Mouse (Mus musculus): Measurements from ENCODE around the gene Tspan18.

Tspan18 gene

DNA sequence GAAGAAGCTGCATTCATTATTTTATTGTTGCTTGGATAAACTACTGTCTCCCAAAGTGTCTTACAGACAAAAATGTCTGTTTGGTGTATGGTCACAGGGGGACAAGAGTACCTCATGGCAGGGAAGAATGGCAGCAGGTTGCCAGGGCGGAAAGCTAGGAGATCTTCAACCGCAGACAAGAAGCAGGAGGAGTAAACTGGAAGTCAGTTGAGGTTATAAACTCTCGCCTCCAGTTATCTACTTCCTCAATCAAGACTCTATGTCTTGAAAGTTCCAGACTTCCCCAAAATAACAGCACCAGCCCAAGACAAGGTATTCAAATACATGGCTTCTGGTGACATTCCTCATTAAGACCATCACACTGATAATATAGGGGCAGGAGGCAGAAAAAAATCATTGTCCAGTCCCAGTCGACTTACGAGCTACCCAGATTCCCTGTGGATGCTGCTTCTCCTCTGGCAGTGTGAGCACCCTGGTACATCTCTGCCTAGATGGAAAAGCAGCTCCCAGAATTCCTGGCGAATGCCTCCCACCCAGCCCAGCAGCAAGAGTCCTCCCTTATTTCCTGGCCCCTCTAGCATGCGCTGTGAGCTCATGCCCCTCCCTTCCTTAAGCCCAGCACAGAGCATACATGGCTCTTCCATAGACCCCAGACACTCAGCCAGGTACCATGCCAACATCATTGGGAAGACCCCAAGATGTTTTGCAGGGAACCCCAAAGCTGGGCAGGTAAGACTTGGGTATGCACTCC is 172.2 kb downstream of the Tspan18 start:
- no peak for DNase-seq (ENCODE audit: low read depth)

DNA sequence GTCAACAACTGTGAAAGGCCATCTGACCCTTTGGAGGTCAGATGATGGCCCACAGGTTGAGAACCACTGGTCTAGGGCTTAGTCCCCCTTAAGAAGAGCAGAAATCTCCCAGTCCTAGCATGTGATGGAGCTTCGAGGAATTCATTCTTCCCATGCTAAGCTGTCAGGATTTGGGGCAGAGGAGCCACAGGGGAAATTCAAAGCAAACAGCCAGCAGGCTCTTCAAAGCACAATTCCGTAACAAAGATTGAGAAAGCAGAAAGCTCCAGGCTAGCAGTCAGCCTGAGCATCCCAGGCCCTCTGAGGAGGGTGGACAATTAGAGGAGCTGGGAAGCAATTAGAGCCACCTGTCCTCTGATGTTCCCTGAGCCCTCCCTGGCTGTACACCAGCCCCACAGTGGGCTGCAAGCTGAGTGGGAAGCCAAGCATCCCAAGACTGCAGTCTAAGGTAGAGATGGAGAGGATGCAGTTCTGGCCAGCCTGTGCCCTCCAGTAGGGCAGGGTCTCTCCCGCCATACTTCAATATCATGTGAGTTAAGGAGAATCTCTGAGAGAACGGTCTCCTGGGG is 173.8 kb downstream of the Tspan18 start:
- no peak for DNase-seq (ENCODE audit: low read depth)

- DNase-seq (ENCODE audit: low read depth): no peak
Observed at GRCm38 (mm10) chr2:93154486-93155032, 179.7 kb downstream of the Tspan18 start.

GRCm38 (mm10) chr2:93153833-93154232 is 180.5 kb downstream of the Tspan18 start:
- no peak for DNase-seq (ENCODE audit: low read depth)

- no peak for DNase-seq (ENCODE audit: low read depth)
Observed at GRCm38 (mm10) chr2:93152883-93153491, 181.3 kb downstream of the Tspan18 start.

DNA sequence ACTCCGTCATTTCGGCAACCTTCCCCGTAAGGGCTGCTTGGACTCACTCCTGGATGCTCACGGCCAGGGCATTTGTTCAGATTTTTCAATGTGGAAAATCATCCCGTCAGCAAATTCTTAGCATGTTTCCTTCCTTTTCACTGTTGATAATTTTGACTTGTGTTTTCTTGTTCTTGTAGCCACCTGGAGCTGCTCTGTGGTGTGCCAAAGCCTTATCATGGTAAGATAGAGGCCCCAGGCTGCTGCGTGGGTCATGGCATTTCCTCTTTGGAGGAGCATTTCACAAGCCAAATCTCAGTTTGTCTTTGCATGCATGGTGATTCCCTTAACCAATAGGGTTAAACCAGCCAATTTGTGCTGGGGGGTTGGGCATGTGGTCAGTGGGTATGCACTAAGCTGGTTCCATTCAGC is 182.1 kb downstream of the Tspan18 start:
- DNase-seq (ENCODE audit: low read depth): no peak
